Mouse (Mus musculus): ENCODE measurements at regions not wholly inside any gene's neighbourhood (a gene's known extent, or its start where the extent isn't known, plus 50 kb on each side); places are given as distances from the start of the nearest gene placed in this dataset.
"Not testable (repeated sequence)": the region's sequence is repeated elsewhere in the genome, so short reads cannot be mapped to it uniquely, and the experiment has no call there.

DNA sequence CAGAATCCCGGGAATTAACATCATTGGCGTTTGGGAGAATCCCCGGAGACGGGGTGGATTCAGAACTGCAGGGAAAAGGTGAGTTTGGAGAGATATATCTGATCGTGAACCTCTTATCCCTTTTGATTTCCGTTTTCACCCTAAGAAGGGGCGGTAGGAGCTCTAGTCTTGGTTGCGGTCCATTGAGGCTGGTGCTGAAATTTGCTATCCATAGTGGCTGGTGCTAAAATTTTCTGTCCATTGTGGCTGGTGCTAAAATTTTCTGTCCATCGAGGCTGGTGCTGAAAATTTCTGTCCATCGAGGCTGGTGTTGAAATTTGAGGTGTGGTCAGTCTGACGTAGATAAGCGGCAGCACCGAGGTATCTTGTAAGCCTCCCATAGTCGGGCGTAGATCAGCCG, 834.1 kb upstream of the Snrpn start:
- H3K4me1 ChIP-seq (ENCODE audit: control insufficient read depth, insufficient read depth, low read length); H3K27ac ChIP-seq (ENCODE audit: low read depth, low read length); ATAC-seq: not testable (repeated sequence)

GRCm38 (mm10) chr7:60961188-60961587, 821.2 kb upstream of the Snrpn start:
- Histone ChIP-seq H3K4me1 (ENCODE audit: control insufficient read depth, insufficient read depth, low read length) (no peaks in the 10 kb centered on the region), H3K27ac (ENCODE audit: low read depth, low read length) (no peak overlapping the region), H3K9me3 (replicated peaks; ENCODE audit: control insufficient read depth, low read length) (no peaks in the 10 kb centered on the region), H3K4me2 (ENCODE audit: low read length) (no peak overlapping the region), H3K36me3 (ENCODE audit: control insufficient read depth, insufficient read depth, low read length) (no peaks in the 10 kb centered on the region), H3K4me3 (ENCODE audit: low read depth, low read length) (no peak overlapping the region), H3K27me3 (replicated peaks; ENCODE audit: control insufficient read depth, insufficient read depth, low read length) (no peaks in the 10 kb centered on the region), H3K9ac (ENCODE audit: low read length) (no peak overlapping the region)
- DNase-seq (ENCODE audit: low spot score) (peak; percentile 28), ATAC-seq (no peak)
- WGBS, result 70% methylated on average over 4 of the region's 4 CpGs

More for the DNA sequence above, 834.1 kb upstream of the Snrpn start:
- not testable (repeated sequence) for H3K9ac ChIP-seq (ENCODE audit: low read length); H3K9me3 ChIP-seq (replicated peaks; ENCODE audit: control insufficient read depth, low read length); H3K4me2 ChIP-seq (ENCODE audit: low read length); H3K36me3 ChIP-seq (ENCODE audit: control insufficient read depth, insufficient read depth, low read length); H3K4me3 ChIP-seq (ENCODE audit: low read depth, low read length); DNase-seq (ENCODE audit: low spot score); H3K27me3 ChIP-seq (replicated peaks; ENCODE audit: control insufficient read depth, insufficient read depth, low read length)
- WGBS, result 82% methylated on average over 16 of the region's 16 CpGs

DNA sequence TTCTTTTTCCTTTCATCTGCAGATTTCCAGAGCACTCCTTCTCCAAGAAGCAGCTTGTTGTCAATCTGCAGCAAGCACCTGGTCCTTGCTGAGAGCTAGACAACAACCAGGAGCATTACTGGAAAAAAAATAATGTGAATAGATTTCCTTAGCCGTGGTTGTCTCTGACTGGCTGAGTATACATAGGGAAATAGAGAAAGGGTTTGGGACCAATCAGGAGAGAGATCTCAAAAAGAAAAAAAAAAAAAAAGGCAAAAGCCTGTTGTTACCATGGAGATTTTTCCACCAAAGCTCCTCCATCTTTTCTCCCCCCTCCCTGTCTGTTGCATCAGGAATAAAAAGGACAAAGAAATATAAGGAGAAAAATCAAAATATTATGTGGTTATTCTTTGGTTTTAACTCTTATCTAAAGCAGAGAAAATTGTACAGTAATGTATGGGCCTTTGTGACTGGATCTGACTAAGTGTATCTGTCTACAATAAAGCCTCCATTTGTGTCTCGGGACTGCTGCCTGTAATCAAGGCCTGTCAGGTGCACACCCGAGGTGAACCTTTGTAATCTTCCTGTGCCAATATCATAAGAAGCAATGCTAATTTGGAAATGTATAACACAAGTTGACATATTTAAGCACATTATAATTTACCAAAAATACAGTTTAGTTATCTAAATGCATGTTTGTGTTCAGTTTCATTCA, 799.9 kb upstream of the Snrpn start:
- H3K4me2 ChIP-seq (ENCODE audit: low read length), result peak overlapping the region; percentile 18; the same call in 1 of the 2 replicates
- H3K36me3 ChIP-seq (ENCODE audit: control insufficient read depth, insufficient read depth, low read length), result no peaks in the 10 kb centered on the region
- 62% methylated on average over 3 of the region's 3 CpGs for WGBS
- H3K4me1 ChIP-seq (ENCODE audit: control insufficient read depth, insufficient read depth, low read length), result no peaks in the 10 kb centered on the region
- ATAC-seq (peak; percentile 66; the same call in 1 of the 2 replicates), DNase-seq (ENCODE audit: low spot score) (peak; percentile 63)
- no peaks in the 10 kb centered on the region for H3K27me3 ChIP-seq (replicated peaks; ENCODE audit: control insufficient read depth, insufficient read depth, low read length)
- H3K9me3 ChIP-seq (replicated peaks; ENCODE audit: control insufficient read depth, low read length), result 0 out of 2 replicates have a peak, but pooled peaks cover 3% of the 10 kb centered on the region
- no peak overlapping the region for H3K4me3 ChIP-seq (ENCODE audit: low read depth, low read length)
- no peak overlapping the region for H3K9ac ChIP-seq (ENCODE audit: low read length)
- no peak overlapping the region for H3K27ac ChIP-seq (ENCODE audit: low read depth, low read length)

All from forebrain, embryonic 14.5 days (tissue).